Mouse (Mus musculus) megakaryocyte, embryonic 14.5 days (primary cell): ENCODE data around the gene Mavs.

Source experiments
- FLI1 ChIP-seq: IDR thresholded peaks from 2 replicates; pipeline ENCODE4 v1.6.1; 2012; ENCODE audit warnings: low read length, inconsistent platforms, mixed read lengths
- GATA1 ChIP-seq: IDR thresholded peaks from 3 replicates; pipeline ENCODE4 v1.6.1; 2012; ENCODE audit warnings: mixed read lengths, low read length, inconsistent platforms, borderline replicate concordance

DNA sequence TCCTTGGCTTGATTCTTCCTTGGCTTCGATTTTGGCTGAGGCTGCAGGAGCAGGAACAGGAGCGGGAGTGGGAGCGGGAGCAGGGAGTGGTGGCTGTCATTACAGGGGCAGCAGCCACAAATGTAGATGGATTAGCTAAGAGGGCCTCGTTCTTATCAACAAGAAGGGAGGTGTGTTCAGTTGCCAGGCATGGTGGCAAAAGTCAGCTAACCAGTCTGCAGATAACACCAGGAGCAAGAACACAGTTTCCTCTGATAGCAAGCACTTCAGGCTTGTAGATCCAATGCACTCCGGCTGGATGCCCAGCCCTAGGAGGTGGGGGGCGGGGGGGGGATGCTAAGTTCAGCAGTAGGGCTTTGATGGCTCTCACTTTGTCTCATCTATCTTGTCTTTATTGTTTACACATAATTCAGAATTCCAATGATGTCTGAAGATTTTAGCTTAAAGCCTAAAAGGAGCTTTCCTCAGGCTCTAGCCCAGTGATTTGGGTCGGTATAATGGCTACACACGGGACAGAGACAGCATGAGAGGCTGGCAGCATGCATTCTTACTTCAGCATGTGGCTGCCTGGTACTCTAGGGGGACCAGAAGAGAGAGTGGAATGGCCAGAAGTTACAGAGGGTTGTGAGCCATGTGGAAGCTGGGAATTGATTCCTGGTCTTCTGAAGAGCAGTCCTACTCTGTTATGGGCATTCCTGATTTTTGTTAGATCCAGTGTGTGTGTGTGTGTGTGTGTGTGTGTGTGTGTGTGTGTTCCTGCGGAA lies 26.9 kb downstream of the Mavs start:
- TF ChIP-seq GATA1, result no peak
- no peak for TF ChIP-seq FLI1
